Mouse (Mus musculus) 3T3-L1 (cell line): Measurements from ENCODE around the gene Syne1.

Experiments
- DNase-seq: peaks from one replicate; pipeline ENCODE4 v3.0.0-alpha.2; 2015; ENCODE audit warnings: low read depth, low spot score

Syne1 gene

GRCm38 (mm10) chr10:5551382-5551781 lies at the start of gene Syne1:
Gene Syne1 (minus strand): TSS chr10:5551482.
- DNase-seq = no peak

GRCm38 (mm10) chr10:5600123-5600522 lies 48.8 kb upstream of the Syne1 start:
- peak; percentile 91 for DNase-seq

GRCm38 (mm10) chr10:5596559-5596958 lies 45.3 kb upstream of the Syne1 start:
- DNase-seq = no peak

GRCm38 (mm10) chr10:5594457-5594856 lies 43.2 kb upstream of the Syne1 start:
- no peak for DNase-seq

GRCm38 (mm10) chr10:5593464-5593863 lies 42.2 kb upstream of the Syne1 start, which contains the start of gene Myct1:
Gene Myct1 (plus strand): TSS chr10:5593775.
- DNase-seq = no peak

- no peak for DNase-seq
Observed at GRCm38 (mm10) chr10:5591996-5592395, 40.7 kb upstream of the Syne1 start.

- peak; percentile 67 for DNase-seq
Observed at GRCm38 (mm10) chr10:5591061-5591460, 39.8 kb upstream of the Syne1 start.

GRCm38 (mm10) chr10:5573328-5573727 lies 22.0 kb upstream of the Syne1 start:
- no peak for DNase-seq

- no peak for DNase-seq
Observed at GRCm38 (mm10) chr10:5571332-5571731, 20.1 kb upstream of the Syne1 start.

GRCm38 (mm10) chr10:5570059-5570458 lies 18.8 kb upstream of the Syne1 start:
- no peak for DNase-seq

GRCm38 (mm10) chr10:5568991-5569390 lies 17.7 kb upstream of the Syne1 start:
- no peak for DNase-seq

GRCm38 (mm10) chr10:5561706-5562105 lies 10.4 kb upstream of the Syne1 start:
- DNase-seq = no peak

- no peak for DNase-seq
Observed at GRCm38 (mm10) chr10:5560526-5560925, 9.2 kb upstream of the Syne1 start.

GRCm38 (mm10) chr10:5558808-5559207 lies 7.5 kb upstream of the Syne1 start:
- no peak for DNase-seq

- peak; percentile 29 for DNase-seq
Observed at GRCm38 (mm10) chr10:5554941-5555340, 3.7 kb upstream of the Syne1 start.

GRCm38 (mm10) chr10:5550168-5551021 lies 887 bp downstream of the Syne1 start:
- no peak for DNase-seq

- no peak for DNase-seq
Observed at GRCm38 (mm10) chr10:5549871-5550167, 1.5 kb downstream of the Syne1 start.

GRCm38 (mm10) chr10:5548651-5549050 lies 2.6 kb downstream of the Syne1 start:
- DNase-seq = no peak

- no peak for DNase-seq
Observed at GRCm38 (mm10) chr10:5547769-5548168, 3.5 kb downstream of the Syne1 start.

- no peak for DNase-seq
Observed at GRCm38 (mm10) chr10:5546428-5546827, 4.9 kb downstream of the Syne1 start.

- DNase-seq = no peak
Observed at GRCm38 (mm10) chr10:5528284-5528683, 23.0 kb downstream of the Syne1 start.

- no peak for DNase-seq
Observed at GRCm38 (mm10) chr10:5527634-5528033, 23.6 kb downstream of the Syne1 start.

- no peak for DNase-seq
Observed at GRCm38 (mm10) chr10:5522904-5523303, 28.4 kb downstream of the Syne1 start.

- DNase-seq = no peak
Observed at GRCm38 (mm10) chr10:5522276-5522675, 29.0 kb downstream of the Syne1 start.
